Mouse (Mus musculus): ENCODE measurements around the gene Crip2.

DNA sequence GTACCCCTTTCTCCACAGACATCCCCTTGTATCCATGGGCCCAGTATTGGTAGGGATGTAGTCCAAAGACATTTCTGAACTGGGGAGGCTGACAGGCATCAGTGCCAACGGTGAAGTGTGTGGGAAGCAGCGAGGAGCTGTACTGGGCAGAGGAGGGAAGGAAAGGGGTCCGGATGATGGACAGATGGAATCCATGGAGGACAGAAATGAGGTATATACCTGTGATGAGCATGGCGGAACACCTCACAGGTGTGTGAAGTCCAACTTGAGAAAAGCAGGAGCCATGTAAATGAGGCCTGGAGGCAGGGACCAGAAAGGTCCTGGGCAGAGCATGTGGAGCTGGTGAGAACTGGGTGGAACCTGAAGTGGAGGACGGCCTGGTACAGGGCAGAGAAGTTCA is 5.6 kb downstream of the Crip2 start:
- TF ChIP-seq POLR2A (IDR thresholded peaks at IDR 0.05; ENCODE audit: control insufficient read depth, low read depth, low read length) (no peak; the same call in 1 of the 2 replicates), CTCF (IDR thresholded peaks at IDR 0.05; ENCODE audit: control insufficient read depth, insufficient read depth, insufficient replicate concordance, low read depth, low read length) (no peak)
